22 mouse cellular contexts compared by ENCODE assay signal in genomic region chr10:14480928-14481327, GRCm38 (mm10).
DNase-seq lines count a peak whose midpoint lies in the region; ATAC-seq lines count a peak whose summit lies in the region.
"Had no signal": no experiment of that assay in that cellular context is flagged by ENCODE, and none has a peak within 500 bp of the region (broad histone marks: within the 10 kb centered on the region; RNA-seq: fewer than 3 reads in every experiment).

No protein-coding gene starts in this region.

- 66% methylated on average over 5 of the region's 5 CpGs for WGBS in heart, embryonic 10.5 days
- 71% methylated on average over 5 of the region's 5 CpGs for WGBS in forebrain, embryonic 12.5 days

- no peak overlapping the region for H3K9ac ChIP-seq in forebrain, embryonic 12.5 days
- H3K9ac ChIP-seq: embryonic facial prominence, embryonic 13.5 days; forebrain, postnatal 0 days; hindbrain, embryonic 14.5 days; intestine, embryonic 15.5 days; limb, embryonic 12.5 days; midbrain, embryonic 13.5 days; neural tube, embryonic 12.5 days had no signal

- H3K9me3 ChIP-seq in heart, embryonic 10.5 days, result no peaks in the 10 kb centered on the region
- no peaks in the 10 kb centered on the region for H3K9me3 ChIP-seq in forebrain, embryonic 12.5 days
- H3K9me3 ChIP-seq: embryonic facial prominence, embryonic 13.5 days; intestine, embryonic 15.5 days; limb, embryonic 12.5 days; midbrain, embryonic 13.5 days; neural tube, embryonic 12.5 days had no signal

- H3K27me3 ChIP-seq in heart, embryonic 10.5 days (ENCODE audit: insufficient read depth, poor library complexity, severe bottlenecking), result no peaks in the 10 kb centered on the region
- no peaks in the 10 kb centered on the region for H3K27me3 ChIP-seq in forebrain, embryonic 12.5 days
- H3K27me3 ChIP-seq: embryonic facial prominence, embryonic 13.5 days; intestine, embryonic 15.5 days; limb, embryonic 12.5 days; midbrain, embryonic 13.5 days; neural tube, embryonic 12.5 days had no signal

- no peak overlapping the region for H3K4me3 ChIP-seq in heart, embryonic 10.5 days
- H3K4me3 ChIP-seq in forebrain, embryonic 12.5 days (replicated peaks), result no peak overlapping the region
- H3K4me3 ChIP-seq: embryonic facial prominence, embryonic 13.5 days; intestine, embryonic 15.5 days; limb, embryonic 12.5 days; midbrain, embryonic 13.5 days; neural tube, embryonic 12.5 days had no signal

- ATAC-seq in forebrain, embryonic 12.5 days (ENCODE audit: low FRiP score), result no peak
- ATAC-seq: forebrain, postnatal 0 days; intestine, embryonic 15.5 days; lung, postnatal 0 days; midbrain, embryonic 13.5 days had no signal

- H3K4me2 ChIP-seq in forebrain, embryonic 12.5 days, result no peak overlapping the region
- H3K4me2 ChIP-seq: embryonic facial prominence, embryonic 13.5 days; hindbrain, embryonic 14.5 days; intestine, embryonic 15.5 days; limb, embryonic 12.5 days; midbrain, embryonic 13.5 days; neural tube, embryonic 12.5 days had no signal

- peak; percentile 25 for DNase-seq in heart, postnatal 4 days
- DNase-seq in heart, embryonic 10.5 days (ENCODE audit: low spot score), result no peak
- DNase-seq in right cerebral cortex, adult 18-20 months, result peak; percentile 48
- DNase-seq in right cerebral cortex, postnatal 10 days (ENCODE audit: low spot score in 2 of 2), result no peak
- peak; percentile 17 to 22 for DNase-seq in left cerebral cortex, postnatal 36 days (ENCODE audit: low spot score in 2 of 2)
- DNase-seq in right cerebral cortex, postnatal 36 days (ENCODE audit: low spot score in 2 of 2), result peak; percentile 5 to 9
- no peak for DNase-seq in embryo, embryonic 10 days (ENCODE audit: low spot score)
- DNase-seq: adrenal gland, adult 2 months; cerebellum, adult 8-10 months; forebrain, postnatal 0 days; gastrocnemius, postnatal 36 days; heart, postnatal 14 days; kidney, adult 9 months; thymus, postnatal 4 days had no signal

- peaks cover 6% of the 10 kb centered on the region; the same call in 1 of the 2 replicates for H3K4me1 ChIP-seq in heart, embryonic 10.5 days
- H3K4me1 ChIP-seq in forebrain, embryonic 12.5 days, result no peaks in the 10 kb centered on the region
- H3K4me1 ChIP-seq: embryonic facial prominence, embryonic 13.5 days; intestine, embryonic 15.5 days; midbrain, embryonic 13.5 days; neural tube, embryonic 12.5 days had no signal

- H3K36me3 ChIP-seq in heart, embryonic 10.5 days, result no peaks in the 10 kb centered on the region
- no peaks in the 10 kb centered on the region for H3K36me3 ChIP-seq in forebrain, embryonic 12.5 days (replicated peaks)
- H3K36me3 ChIP-seq: embryonic facial prominence, embryonic 13.5 days; intestine, embryonic 15.5 days; limb, embryonic 12.5 days; midbrain, embryonic 13.5 days; neural tube, embryonic 12.5 days had no signal

- H3K27ac ChIP-seq in heart, embryonic 10.5 days, result no peak overlapping the region
- H3K27ac ChIP-seq in forebrain, embryonic 12.5 days, result no peak overlapping the region
- H3K27ac ChIP-seq: embryonic facial prominence, embryonic 13.5 days; hindbrain, embryonic 14.5 days; intestine, embryonic 15.5 days; limb, embryonic 12.5 days; midbrain, embryonic 13.5 days; neural tube, embryonic 12.5 days had no signal

- intact Hi-C loops in left cerebral cortex, postnatal 36 days (cut with DNase I), result no loop called here

Comparison
In these comparisons a context has a peak if more than half of its experiments do, and no peak if none do; other contexts are left out.
1. DNase-seq: peak in heart, postnatal 4 days (single experiment), right cerebral cortex, adult 18-20 months (single experiment), left cerebral cortex, postnatal 36 days (2 of 2) and right cerebral cortex, postnatal 36 days (2 of 2); none in heart, embryonic 10.5 days (single experiment), right cerebral cortex, postnatal 10 days (0 of 2) and embryo, embryonic 10 days (single experiment).